Mouse (Mus musculus) heart, adult 2 months (tissue): ENCODE results near the gene Nav3. TPM values are rescaled to one million over a fixed set of nuclear protein-coding genes. Genes with fewer than 3 reads are reported as not detected.
"Not testable (repeated sequence)": the region's sequence is repeated elsewhere in the genome, so short reads cannot be mapped to it uniquely, and the experiment has no call there.

Experiments
- DNase-seq, 2 experiments: peaks; one replicate each; pipeline ENCODE4 v3.0.0; 2021
- H3K27ac ChIP-seq: fragments of 200-600 bp; 2 replicates; pipeline ENCODE4 v1.8.1; 2022
- H3K27me3 ChIP-seq: fragments of 200-500 bp; 2 replicates; pipeline ENCODE4 v1.6.1; 2012; ENCODE audit warnings: mild to moderate bottlenecking, low read length, inconsistent platforms, mixed read lengths; ENCODE audit not compliant: control insufficient read depth, insufficient read depth
- H3K36me3 ChIP-seq: fragments of 200-500 bp; 2 replicates; pipeline ENCODE4 v1.6.1; 2012; ENCODE audit warnings: low read length, inconsistent platforms; ENCODE audit not compliant: control insufficient read depth, insufficient read depth
- H3K4me1 ChIP-seq: fragments of 200-500 bp; 2 replicates; pipeline ENCODE4 v1.6.1; 2011; ENCODE audit warnings: low read length; ENCODE audit not compliant: control insufficient read depth, insufficient read depth
- H3K4me3 ChIP-seq: fragments of 200-600 bp; 2 replicates; pipeline ENCODE4 v1.8.1; 2022
- H3K79me2 ChIP-seq: fragments of 200-500 bp; replicated peaks from 2 replicates; pipeline ENCODE4 v1.6.1; 2012; ENCODE audit warnings: mild to moderate bottlenecking, inconsistent platforms, low read length, moderate library complexity, mixed read lengths; ENCODE audit not compliant: control insufficient read depth, insufficient read depth
- H3K9ac ChIP-seq: fragments of 200-500 bp; 2 replicates; pipeline ENCODE4 v1.6.1; 2012; ENCODE audit warnings: low read depth, mild to moderate bottlenecking, control low read depth, inconsistent platforms, low read length, mixed read lengths
- CTCF ChIP-seq: fragments of 200-600 bp; IDR thresholded peaks from 2 replicates; pipeline ENCODE4 v1.8.1; 2022; ENCODE audit warnings: antibody characterized with exemption, mild to moderate bottlenecking, moderate library complexity
- EP300 ChIP-seq: fragments of 200-500 bp; IDR thresholded peaks from 2 replicates; pipeline ENCODE4 v1.6.1; 2011; ENCODE audit warnings: low read depth, low read length, control low read depth; ENCODE audit not compliant: insufficient read depth
- POLR2A ChIP-seq: fragments of 200-500 bp; IDR thresholded peaks from 2 replicates; pipeline ENCODE4 v1.6.1; 2011; ENCODE audit warnings: mild to moderate bottlenecking, low read depth, low read length, control low read depth; ENCODE audit not compliant: insufficient read depth
- WGBS: fragments of 180-500 bp; shearing (Covaris S2); methylation state at CpG from one replicate; pipeline ENCODE4 v1.1.7; 2018; 5-methylcytosine and 5-hydroxymethylcytosine counted together
- intact Hi-C: fragments of 180-260 bp; cut with DNase I; formaldehyde crosslinking; loops from one replicate; pipeline ENCODE4 v1.15.1; 2025
- polyA plus RNA-seq: library from polyadenylated mRNA; depleted of rRNA; stranded (reverse); fragments of >200 nt; gene quantifications from 2 replicates; pipeline ENCODE4 v1.2.3, GENCODE M21; 2012
- total RNA-seq, 2 experiments: library from RNA; stranded (reverse); gene quantifications; 2 replicates each; pipeline ENCODE4 v1.2.3; 2021

Nav3 gene
- total and polyA plus RNA-seq, 3 experiments, result 1.1 to 3.6 (median 2.0) TPM

DNA sequence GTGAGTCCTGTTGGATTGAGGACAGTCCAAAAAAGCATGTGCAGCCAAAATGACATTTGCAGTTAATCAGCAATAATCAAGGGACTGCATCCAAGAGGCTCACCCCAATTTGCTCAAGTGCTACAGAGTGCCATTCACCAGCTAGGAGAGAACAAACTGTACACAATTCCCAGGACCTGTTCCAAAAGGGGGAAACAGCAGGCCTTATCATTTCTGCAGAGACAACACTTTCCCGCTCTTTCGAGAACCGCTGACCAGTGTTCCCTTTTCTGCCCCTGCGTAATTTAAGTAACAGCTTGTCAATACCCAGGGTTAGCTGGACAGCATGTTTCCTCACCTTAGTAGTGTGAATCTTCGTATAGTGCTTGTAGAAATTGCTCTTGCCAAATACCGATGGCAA, 55.4 kb downstream of the Nav3 start:
- no peak for DNase-seq
- TF ChIP-seq POLR2A (no peak), CTCF (no peak), EP300 (no peak)
- Histone ChIP-seq H3K9ac (no peak overlapping the region), H3K79me2 (no peaks in the 10 kb centered on the region), H3K27ac (no peak overlapping the region), H3K4me3 (no peak overlapping the region), H3K27me3 (no peaks in the 10 kb centered on the region), H3K4me1 (no peaks in the 10 kb centered on the region; the same call in 1 of the 2 replicates), H3K36me3 (no peaks in the 10 kb centered on the region)
- intact Hi-C loops, result no loop called here
- 43% methylated on average over 6 of the region's 6 CpGs for whole genome bisulfite sequencing

DNA sequence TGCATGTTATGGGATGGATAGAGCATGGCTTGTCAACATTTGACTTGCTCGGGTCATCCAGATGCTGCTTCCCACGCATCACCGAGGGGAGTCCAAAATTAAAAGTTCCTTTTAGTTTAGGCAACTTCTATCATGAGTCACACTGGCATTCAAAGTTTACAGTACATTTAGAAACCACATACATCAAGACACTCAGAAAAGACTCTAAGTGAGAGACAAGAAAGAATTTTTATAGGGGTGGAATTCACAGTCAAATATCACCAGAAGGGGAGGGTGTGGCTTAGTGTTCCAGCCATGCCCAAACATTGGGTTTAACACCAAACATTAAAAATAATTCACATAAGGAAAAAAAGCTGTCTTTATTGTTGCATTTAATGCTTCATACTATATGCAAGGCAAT, 57.4 kb downstream of the Nav3 start:
- DNase-seq, result no peak
- intact Hi-C loops, result no loop called here

DNA sequence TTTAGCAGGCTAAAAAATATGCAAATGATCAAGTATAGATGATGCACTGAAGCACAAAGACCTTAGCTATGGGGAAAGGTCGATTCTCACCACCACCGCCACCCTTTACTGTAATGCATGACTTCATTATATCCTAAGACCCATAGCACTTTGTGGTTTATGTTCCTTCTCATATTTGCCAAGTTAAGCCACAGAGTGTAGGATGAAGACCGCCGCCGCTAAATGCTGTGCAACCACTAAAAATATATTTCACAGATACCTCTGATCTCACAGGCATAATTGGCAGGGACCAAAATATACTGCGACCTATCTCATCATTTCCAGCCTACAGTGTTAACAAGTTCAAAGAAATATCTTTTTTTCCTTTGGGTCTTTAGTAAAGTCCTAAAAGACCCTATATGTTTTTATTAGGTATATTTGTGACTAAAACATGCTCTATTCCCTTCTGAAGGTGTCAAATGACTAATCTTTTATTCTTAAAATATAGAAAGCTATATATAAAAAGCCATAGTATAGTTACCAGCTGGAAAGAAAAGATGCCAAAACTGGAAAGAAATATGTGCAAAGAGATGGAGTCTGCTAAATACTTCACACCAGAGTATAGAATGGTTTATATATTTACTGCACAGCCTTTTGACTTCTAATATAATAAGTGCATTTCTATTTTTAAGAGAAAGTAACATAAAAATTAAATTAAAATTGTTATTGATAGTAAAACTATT, 69.4 kb downstream of the Nav3 start:
- Histone ChIP-seq H3K9ac (no peak overlapping the region), H3K79me2 (no peaks in the 10 kb centered on the region), H3K27me3 (no peaks in the 10 kb centered on the region), H3K4me1 (no peaks in the 10 kb centered on the region), H3K4me3 (no peak overlapping the region), H3K27ac (no peak overlapping the region), H3K36me3 (no peaks in the 10 kb centered on the region)
- DNase-seq, result no peak
- intact Hi-C loops, result no loop called here
- TF ChIP-seq CTCF (no peak), POLR2A (no peak), EP300 (no peak)
- WGBS, result 91% methylated on average over 6 of the region's 6 CpGs

More for the DNA sequence above, 57.4 kb downstream of the Nav3 start:
- H3K27ac ChIP-seq, result no peak overlapping the region
- no peaks in the 10 kb centered on the region for H3K27me3 ChIP-seq
- no peaks in the 10 kb centered on the region for H3K36me3 ChIP-seq
- no peaks in the 10 kb centered on the region; the same call in 1 of the 2 replicates for H3K4me1 ChIP-seq
- no peak overlapping the region for H3K4me3 ChIP-seq
- H3K79me2 ChIP-seq, result no peaks in the 10 kb centered on the region
- no peak overlapping the region for H3K9ac ChIP-seq
- 77% methylated on average over 3 of the region's 3 CpGs for WGBS
- TF ChIP-seq EP300, result no peak
- TF ChIP-seq CTCF, result no peak
- no peak for TF ChIP-seq POLR2A

DNA sequence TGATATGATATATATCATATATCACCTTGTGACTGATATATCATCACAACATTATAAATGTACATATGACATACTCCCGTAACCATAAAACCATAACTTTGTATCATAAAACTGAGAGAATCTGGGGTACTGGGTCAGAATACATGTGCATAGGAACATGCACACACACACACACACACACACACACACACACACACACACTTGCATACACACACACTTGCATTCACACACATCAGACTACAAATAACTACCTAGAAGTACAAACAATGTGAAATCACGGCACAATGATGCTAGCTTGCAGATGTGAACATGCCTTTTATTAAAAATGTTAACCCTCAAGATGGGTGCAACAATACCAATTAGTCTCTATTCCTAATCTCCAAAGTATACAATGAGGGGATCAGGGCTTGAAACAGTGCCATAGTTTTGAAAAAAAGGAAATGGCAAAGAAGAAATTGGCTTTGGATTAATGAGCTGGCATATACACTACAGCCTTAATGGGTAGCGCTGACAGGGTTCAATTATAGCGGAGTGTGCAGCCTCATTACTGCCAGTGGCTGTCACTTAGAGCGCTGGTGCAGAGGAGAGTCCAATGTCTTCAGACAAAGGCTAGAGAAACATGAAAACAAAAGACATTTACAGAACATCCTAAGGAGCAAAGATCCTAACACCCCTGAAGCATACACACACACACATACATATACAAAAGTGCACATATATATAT, 72.3 kb downstream of the Nav3 start:
- H3K4me1 ChIP-seq, H3K9ac ChIP-seq, H3K27me3 ChIP-seq, H3K79me2 ChIP-seq, H3K36me3 ChIP-seq, intact Hi-C loops, H3K27ac ChIP-seq, H3K4me3 ChIP-seq, DNase-seq: not testable (repeated sequence)
- 83% methylated on average over 5 of the region's 5 CpGs for WGBS

DNA sequence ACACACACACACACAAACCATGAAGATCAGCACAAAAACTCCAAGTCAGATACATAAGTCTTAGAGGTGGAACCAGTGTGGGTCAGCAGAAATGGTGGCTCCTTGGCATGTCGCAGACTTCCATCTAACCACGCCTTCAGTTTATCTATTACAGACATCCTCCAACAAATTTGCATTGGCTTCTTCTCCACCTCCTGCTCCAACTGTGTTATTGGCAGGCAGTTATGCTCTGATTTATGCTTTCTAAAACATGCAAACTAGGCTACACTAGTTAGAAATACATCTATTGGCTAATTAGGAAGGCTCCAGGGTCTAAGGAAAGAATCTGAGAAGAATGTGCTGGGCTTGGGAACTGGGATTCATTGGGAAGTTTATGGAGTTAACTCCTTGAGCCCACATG, 75.2 kb downstream of the Nav3 start:
- DNase-seq, result no peak
- H3K36me3 ChIP-seq, result no peaks in the 10 kb centered on the region
- no peaks in the 10 kb centered on the region for H3K27me3 ChIP-seq
- H3K79me2 ChIP-seq, result no peaks in the 10 kb centered on the region
- no peak overlapping the region for H3K9ac ChIP-seq
- H3K27ac ChIP-seq, result no peak overlapping the region
- no peaks in the 10 kb centered on the region for H3K4me1 ChIP-seq
- H3K4me3 ChIP-seq, result no peak overlapping the region
- intact Hi-C loops, result no loop called here
- no peak for TF ChIP-seq CTCF
- no peak for TF ChIP-seq EP300
- TF ChIP-seq POLR2A, result no peak
- WGBS, result 87% methylated on average over 2 of the region's 2 CpGs

DNA sequence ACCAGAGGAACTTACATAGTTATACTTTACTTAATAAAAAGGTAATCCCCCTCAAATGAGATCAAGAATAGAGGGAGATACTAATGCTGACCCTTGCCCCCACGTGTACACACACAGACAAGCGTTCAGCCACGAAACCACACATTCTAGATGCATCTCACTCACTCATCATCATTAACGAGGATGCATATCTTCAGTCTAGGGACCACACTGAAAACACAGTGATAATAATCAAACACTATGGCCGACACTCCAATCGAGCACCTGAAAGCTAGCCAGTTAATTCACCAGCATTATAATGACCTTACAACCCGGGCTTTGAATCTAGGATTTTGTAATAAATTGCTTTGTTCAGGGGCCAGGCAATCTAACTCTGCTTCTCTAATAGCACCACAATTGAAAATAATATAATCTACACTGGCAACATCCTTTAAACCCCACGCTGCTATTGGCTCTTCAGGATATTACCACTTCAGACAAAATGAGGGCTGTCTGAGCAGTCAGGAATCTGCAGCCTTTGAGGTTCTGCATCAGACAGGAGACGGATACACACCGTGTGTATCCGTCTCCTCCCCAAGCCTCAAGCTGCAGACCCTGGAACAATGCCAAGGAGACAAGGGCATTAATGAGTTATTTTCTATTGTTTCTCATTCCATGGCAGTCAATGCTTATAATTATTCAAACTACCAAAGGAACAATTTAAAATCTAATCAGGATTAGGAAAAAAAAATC, 83.1 kb downstream of the Nav3 start:
- Histone ChIP-seq H3K27me3 (no peaks in the 10 kb centered on the region), H3K9ac (no peak overlapping the region), H3K4me3 (no peak overlapping the region), H3K36me3 (no peaks in the 10 kb centered on the region), H3K27ac (no peak overlapping the region), H3K79me2 (no peaks in the 10 kb centered on the region), H3K4me1 (no peaks in the 10 kb centered on the region)
- no peak for TF ChIP-seq POLR2A
- no peak for TF ChIP-seq EP300
- no peak for TF ChIP-seq CTCF
- intact Hi-C loops, result no loop called here
- 54% methylated on average over 11 of the region's 11 CpGs for WGBS
- DNase-seq, result no peak
